Mouse (Mus musculus) adrenal gland, postnatal 14 days (tissue): ENCODE measurements around the gene Arl4d. TPM values are rescaled to one million over a fixed set of nuclear protein-coding genes. Genes with fewer than 3 reads are reported as not detected.
A peak's percentile ranks its signal among the peaks of the same experiment; 100 is the strongest.
"Not testable (repeated sequence)": the region's sequence is repeated elsewhere in the genome, so short reads cannot be mapped to it uniquely, and the experiment has no call there.

Source experiments
- DNase-seq: peaks from one replicate; pipeline ENCODE4 v3.0.0; 2021; ENCODE audit warnings: mixed read lengths
- total RNA-seq: library from RNA; stranded (reverse); gene quantifications from 2 replicates; pipeline ENCODE4 v1.2.3, GENCODE M21; 2021

Gene Arl4d
- total RNA-seq, 1 experiment from 2014 or later, result 12.6 TPM

DNA sequence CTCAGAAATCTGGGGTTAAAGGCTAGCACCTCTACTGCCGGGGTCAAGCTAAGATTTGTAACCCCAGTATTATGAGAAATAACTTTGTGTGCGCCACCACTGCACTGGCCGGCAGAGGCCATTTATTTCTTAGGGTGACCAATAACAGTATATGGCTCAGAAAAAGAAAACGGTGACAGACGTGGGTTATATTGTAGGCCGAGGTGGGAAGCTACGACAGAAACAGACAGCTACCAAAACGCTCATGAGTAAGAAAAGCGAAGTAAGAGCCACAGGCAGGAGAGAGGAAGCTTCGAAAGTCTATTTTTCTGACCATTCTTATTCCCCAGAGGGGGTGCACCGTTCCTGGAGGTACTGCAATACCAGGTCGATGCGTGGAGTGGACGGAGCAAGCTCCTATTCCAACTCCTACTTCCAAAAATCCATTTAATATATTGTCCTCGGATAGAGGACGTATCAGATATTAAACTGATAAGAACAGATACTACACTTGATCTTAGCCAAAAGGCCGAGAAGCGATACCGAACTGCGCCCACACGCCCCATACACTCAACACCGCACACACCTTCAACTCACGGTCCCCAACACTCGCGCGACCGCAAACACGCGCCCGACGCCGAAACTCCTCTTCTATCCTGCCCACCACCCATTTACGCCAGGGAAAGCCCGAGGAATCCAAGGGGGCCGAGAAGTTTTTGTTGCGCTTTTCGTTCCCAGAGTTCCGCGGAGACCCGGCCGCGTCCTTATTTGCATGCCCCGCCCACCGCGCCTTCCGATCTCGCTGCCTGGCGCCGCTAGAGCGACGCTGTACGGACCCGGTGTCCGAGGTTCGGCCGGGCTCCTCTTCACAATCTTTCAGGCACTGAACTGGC, 19.7 kb upstream of the Arl4d start:
- DNase-seq, result peak; percentile 78

DNA sequence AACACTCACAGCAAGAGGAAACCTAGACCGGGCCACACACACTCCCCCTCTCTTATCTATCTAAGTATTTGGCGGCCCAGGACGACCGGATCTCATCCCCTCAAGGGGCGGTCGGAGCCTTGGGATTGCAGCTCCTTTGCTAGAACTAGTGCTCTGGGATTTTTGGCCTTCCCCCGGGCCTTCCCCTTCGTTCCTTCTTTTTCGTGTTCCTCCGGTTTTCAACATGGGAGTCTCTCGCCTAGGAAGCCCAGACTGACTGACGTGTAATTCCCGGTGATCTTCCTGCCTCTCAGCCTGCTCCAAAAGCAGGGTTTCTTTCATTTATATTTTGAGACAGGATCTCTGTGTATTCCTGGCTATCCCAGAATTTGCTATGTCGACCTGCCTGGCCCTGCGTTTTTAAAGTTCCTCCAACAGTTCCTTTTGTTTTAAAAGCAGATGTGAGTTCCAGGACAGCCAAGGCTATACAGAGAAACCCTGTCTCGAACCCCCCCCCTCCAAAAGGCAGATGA, 19.0 kb upstream of the Arl4d start:
- DNase-seq, result not testable (repeated sequence)

DNA sequence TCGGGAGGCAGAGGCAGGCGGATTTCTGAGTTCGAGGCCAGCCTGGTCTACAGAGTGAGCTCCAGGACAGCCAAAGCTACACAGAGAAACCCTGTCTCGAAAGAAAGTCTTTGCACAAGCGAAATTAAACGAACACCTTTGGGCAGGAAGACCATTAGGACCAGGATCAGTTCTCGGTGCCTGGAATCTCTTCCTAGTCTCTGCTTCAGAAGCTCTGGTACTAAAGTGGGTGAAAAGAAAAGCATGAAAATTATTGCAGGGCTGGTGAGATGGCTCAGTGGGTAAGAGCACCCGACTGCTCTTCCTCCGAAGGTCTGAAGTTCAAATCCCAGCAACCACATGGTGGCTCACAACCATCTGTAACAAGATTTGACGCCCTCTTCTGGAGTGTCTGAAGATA, 18.2 kb upstream of the Arl4d start:
- not testable (repeated sequence) for DNase-seq

DNA sequence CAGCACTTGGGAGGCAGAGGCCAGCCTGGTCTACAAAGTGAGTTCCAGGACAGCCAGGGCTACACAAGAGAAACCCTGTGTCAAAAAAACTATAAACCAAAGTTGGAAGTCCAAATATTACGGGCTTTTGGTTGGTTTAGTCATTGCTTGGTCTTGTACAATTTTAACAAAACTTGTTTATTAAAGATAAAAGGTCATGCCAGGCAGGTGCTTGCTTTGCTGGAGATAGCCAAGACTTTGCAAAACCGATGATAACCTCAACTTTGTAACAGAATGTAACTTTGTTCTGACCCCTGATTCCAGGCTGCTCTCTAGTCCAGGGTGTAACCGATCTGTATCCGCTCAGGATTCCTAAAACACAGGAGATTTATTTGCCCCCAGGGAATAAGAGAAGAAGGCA, 9.0 kb upstream of the Arl4d start:
- no peak for DNase-seq

DNA sequence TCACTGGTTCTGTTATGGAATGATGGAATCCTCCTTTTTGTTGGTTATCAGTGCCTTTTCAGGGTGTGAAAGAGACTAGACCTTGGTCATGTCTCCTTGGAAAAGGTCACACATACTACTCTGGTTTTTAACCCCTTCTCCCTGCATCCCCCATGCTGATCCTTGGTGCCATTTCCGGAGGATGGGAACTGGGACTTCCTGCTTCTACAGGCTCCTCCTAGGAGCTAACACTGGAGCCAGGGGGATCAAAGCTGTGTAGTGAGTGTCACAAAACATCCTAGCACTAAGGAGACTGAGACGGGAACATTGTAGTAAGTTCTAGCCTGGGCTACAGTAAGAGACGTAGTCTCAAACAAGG, 7.8 kb upstream of the Arl4d start:
- DNase-seq, result no peak

DNA sequence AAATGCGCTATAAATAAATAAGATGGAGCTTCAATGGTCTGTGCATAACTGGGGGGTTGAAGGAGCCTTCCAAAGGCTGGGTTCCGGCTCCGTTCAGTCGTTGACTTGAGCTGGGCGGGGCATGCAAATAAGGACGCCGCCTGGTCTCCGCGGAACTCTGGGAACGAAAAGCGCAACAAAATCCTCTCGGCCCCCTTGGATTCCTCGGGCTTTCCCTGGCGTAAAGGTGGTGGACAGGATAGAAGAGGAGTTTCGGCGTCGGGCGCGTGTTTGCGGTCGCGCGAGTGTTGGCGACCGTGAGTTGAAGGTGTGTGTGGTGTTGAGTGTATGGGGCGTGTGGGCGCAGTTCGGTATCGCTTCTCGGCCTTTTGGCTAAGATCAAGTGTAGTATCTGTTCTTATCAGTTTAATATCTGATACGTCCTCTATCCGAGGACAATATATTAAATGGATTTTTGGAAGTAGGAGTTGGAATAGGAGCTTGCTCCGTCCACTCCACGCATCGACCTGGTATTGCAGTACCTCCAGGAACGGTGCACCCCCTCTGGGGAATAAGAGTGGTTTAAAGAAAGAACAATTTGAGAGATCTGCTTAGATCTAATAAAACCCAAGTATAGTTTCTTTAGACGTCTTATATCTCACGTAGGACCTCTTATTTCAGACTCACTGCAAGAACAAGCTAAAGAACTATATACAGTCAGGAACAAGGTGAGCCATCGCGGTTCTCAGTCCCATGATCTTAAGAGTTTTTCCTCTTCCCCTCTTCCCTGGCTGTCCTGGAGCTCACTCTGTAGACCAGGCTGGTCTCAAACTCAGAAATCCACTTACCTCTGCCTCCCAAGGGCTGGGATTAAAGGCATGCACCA, 7.2 kb upstream of the Arl4d start:
- DNase-seq, result peak; percentile 88

DNA sequence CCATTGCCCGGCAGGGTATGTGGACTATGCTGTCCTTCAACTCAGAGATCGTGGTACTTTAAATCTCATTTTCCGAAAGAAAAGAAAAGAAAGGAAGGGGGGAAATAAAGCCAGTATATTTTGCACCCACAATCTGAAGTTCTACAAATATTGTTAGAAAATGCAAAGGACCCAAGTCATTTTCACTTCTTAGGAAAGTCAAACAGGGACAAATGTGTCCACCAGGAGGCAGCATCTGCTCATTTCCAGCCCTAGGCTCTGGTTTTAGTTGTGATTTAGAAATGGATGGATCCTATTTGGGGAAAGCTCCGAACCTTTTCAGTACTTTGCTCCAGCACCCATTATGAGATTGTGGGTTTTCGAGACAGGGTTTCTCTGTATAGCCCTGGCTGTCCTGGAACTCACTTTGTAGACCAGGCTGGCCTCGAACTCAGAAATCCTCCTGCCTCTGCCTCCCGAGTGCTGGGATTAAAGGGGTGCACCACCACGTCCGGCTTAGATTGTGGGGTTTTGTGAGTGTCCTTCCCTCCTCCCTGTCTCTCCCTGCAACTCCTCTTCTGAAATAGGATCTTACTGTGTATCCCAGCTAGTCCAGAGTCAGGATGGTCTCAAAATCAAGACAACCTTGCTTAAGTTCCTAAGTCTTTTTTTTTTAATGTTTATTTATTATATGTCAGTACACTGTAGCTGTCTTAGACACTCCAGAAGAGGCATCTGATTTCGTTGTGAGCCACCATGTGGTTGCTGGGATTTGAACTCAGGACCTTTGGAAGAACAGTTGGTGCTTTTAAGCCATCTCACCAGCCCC, 6.4 kb upstream of the Arl4d start:
- DNase-seq, result peak; percentile 78

DNA sequence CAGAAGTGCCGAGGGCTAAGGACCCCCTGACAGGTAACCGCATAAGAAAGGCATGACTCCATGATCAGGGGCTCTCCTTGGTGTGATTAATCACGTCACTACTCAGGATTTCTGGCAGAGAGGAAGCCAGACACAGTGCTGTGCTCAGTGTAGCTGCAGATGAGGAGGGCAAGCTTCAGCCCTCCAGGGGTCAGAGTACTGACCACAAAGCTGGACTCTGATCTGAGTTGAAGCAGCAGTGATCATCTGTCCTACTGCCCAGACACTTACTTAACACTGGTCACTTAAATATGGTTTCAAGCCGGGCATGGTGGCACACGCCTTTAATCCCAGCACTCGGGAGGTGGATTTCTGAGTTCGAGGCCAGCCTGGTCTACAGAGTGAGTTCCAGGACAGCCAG, 4.2 kb upstream of the Arl4d start:
- DNase-seq, result no peak

DNA sequence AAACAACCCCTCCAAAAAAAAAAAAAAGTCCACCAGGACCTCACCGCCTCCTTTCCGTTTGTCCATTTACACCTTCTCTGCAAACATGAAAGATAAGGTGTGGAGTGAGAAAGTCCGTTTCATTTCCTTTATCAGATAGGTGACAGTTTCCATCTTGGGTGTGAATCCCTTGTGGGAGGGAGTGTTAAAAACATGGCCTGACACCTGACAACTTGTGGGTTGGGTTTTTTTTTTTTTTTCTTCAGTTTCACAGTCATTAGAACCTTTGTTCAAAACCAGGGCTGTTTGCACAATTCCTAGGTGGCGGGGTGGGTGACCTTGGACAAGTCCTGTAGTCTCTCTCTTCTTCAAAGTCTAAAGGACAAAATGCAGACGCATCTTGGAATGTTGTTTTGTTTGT, 3.6 kb upstream of the Arl4d start:
- DNase-seq, result no peak

DNA sequence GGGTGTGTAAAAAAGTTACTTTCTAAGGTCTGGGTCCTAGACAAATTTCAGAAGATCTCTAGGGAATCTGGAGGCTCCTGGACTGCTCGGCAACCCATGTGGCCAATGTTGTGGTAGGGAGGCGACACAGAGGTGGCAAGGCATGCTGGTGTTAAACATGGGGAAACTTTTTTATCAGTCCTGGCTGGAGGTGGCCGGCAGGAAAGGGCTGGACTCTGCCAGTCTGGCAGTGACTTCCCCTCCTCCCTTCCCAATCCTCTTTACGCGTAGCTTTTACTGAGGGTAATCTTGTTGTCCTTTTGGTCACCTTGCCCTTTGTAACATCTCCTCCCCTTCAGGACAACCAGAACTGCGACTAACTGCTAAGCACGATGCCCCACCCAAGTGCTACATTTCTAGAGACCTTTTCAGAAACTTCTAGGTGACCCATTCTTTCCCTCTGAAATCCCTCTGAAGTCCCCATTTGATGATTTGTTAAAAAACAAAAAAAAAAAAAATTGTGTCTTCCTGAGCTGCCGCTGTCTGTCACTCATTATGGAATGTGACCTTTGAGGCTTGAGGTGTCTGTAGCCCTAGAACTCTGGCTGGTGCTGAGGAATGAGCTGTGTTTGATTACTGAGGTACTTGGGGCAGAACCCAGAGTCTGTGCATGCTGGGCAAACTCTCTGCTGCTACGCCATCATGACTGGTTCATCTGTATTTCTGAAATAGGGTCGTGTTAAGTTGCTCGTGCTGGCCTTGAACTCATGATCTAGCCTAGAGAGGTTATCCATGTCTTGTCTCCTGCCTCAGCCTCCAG, 1.9 kb upstream of the Arl4d start:
- no peak for DNase-seq

DNA sequence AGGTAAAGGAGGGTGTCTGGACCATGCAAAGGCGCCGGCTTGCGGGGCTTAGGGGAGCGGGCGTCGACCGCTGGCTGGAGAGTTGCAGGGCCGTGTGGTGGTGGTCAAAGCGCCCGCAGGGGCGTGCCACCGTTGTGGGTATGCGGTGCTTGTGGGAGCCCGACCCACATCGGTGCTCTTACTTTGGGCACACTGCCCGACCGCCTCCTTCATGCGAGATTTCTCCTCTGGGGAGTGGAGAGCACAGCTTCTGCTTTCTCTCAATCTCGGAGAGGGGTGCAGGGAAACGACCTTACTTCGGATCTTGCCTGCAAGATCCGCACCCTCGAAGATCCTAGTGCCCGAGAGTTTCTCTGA, 273 bp downstream of the Arl4d start:
- DNase-seq, result no peak

DNA sequence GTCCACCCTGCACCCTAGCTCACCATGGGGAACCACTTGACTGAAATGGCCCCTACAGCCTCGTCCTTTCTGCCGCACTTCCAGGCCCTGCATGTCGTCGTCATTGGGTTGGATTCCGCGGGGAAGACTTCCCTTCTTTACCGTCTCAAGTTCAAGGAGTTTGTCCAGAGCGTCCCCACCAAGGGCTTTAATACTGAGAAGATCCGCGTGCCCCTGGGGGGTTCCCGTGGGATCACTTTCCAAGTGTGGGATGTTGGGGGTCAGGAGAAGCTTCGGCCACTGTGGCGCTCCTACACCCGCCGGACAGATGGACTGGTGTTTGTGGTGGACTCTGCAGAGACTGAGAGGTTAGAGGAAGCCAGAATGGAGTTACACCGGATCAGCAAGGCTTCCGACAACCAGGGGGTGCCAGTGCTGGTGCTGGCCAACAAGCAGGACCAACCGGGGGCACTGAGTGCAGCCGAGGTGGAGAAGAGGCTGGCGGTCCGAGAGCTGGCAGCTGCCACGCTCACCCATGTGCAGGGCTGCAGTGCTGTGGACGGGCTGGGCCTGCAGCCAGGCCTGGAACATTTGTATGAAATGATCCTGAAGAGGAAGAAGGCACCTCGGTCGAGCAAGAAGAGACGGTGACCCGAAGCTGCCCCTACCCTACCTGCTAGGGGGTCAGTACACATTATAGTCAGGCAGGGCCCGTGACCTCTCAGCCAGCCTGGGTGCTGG, 1.4 kb downstream of the Arl4d start:
- peak; percentile 30 for DNase-seq

DNA sequence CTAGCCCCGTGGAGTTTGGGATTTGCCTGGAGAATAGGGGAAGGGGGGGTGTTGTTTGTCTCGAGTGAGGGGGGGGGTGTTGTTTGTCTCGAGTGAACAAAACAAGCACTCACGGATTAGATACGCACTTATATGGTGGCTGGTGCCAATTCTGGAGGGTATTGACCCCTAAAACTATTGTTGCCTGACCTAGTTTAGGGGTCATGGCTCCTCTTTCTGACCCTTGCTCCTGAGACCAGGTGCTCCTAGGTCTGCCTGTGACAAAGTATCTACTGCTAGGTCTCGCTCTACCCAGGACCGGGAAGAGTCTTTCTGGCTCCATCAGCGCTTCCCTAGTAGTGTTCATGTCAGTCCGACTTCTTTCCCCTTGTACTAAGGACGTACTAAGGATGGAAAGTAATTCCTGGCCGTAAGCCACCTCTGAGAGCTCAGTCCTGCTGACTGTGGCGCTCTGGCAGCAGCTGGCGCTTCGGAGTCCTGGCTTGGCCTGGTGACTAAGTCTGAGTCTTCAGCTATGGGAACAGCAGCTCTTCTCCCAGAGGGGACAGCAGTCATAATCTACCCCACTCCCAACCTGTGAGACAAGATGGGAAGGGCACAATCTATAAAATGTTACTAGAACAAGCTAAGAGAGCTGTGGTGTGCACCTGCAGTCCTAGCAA, 2.7 kb downstream of the Arl4d start:
- peak; percentile 83 for DNase-seq

DNA sequence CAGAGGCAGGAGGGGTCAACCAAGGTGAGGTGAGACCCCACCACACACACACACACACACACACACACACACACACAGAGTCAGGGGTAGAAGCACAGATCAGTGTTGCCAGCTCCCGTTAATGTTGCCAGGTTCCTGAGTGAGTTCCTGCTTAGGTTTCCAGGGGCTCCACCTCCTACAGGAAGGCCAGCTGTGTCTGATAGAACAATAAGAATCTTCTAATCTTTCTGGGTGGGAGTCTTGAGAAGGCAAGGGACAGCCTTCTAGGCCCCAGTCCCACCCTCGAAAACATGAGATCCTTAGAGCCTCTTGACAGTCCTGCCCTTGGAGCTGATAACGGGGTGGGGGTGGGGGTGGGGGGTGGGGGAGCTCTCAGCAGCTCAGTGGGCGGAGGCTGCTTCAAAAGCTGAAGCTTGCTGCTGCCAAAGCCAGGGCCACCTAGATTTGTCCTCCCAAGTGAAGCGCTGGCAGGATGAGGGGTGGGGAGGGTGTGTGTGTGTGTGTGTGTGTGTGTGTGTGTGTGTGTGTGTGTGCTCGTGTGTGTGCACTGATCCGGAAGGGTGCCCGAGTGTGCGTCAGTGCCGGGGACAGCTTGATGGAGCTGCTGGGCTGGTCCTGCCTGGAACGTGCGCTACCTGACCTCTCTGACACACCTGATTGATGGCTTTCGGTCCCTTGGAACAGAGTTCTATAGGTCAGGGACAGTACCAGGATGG, 3.4 kb downstream of the Arl4d start:
- peak; percentile 81 for DNase-seq

DNA sequence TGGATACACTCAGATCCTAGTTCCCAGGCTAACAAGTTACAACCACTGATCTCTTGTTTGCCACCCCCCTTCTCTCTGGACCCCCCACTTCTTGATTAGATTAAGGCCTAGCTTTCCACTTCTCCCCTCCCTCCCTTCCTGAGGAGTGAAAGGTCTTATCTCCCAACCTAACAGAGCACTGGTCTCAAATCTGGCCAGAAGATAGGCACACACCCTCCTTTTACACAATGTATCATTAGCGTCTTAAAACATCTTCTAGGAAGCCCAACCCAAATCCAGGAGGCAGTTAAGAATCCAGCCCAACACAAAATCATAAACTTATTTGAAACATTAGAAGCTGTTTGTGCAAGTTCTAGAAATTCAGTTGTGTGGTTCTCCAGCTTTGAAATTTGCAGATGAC, 5.0 kb downstream of the Arl4d start:
- DNase-seq, result no peak

DNA sequence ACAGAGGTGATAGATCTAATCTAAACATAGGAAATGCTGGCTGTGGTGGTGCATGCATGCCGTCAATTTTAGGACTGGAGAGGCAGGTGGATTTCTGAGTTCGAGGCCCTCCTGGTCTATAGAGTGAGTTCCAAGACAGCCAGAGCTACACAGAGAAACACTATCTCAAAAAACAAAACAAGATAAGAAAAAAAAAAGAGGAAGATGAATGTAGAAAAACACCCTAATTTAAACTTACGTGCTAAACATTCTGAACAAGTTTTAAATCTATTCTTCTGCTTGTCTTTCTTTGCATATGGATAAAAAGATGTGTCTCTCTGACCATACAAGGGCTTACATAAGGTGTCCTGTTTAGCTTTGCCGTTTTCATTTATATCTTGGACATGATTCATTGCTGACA, 5.9 kb downstream of the Arl4d start:
- no peak for DNase-seq

DNA sequence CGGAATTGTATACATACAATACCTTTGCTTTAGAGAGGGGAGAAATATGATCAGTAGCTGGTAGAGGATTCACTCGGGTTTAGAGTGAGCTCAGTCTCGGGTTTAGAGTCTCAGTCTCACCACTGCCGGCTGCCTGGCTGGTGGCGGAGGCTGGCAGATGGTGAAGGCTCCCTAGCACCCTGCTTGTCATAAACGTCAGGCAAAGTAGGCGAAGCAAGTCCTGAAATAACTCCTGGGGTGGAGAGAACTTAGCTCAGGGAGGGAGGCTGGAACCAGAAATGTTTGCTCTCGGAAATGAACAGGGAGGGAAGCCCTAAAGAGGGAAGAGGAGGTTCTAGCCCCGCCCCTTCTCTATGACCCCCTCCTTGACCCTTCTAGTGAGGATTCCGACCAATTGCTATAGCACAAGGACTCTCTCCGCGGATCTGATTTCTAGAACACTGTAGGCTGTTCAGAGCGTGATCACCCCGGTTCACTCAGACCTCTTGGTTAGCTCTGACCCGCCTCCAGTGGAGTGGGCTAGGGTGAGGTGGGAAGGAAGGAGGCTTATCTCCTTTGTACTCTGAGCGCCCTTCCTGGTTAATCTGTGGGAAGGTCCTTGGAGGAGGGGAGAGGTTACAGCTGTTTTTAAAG, 7.8 kb downstream of the Arl4d start:
- peak; percentile 37 for DNase-seq

DNA sequence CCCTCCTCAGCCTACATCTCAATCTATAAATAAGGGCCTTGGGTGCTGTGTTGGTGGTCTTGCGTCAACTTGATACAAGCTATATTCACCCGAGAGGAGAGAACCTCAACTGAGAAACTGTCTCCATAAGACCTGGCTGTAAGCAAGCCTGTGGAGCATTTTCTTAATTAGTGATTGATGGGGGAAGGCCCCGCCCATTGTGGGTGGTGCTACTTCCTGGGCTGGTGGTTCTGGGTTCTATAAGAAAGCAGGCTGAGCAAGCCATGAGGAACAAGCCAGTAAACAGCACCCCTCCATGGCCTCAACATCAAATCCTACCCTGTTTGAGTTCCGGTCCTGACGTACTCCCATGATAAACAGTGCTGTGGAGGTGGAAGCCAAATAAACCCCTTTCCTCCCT, 8.8 kb downstream of the Arl4d start:
- no peak for DNase-seq

DNA sequence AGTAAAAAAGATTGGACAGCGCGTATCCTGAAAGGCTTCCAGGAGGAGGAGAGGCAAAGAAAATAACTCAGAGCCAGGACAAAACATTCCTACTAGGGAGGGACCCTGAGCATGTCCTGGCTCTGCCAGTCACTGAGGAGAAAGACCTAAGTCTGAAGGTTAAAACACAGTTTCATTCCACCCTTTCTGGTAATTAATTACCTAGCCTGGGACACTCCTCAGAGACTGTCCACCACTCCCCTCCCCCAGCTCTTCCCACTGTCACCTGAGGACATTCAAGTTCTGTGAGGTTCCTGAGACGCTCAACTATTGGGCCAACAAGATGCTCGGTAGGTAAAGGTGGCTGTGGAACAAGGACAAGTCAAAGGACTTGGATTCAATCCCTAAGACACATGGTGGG, 10.0 kb downstream of the Arl4d start:
- no peak for DNase-seq
